Mouse (Mus musculus): ENCODE results near the gene Rasal2.
A peak's percentile ranks its signal among the peaks of the same experiment; 100 is the strongest.

The Rasal2 gene

DNA sequence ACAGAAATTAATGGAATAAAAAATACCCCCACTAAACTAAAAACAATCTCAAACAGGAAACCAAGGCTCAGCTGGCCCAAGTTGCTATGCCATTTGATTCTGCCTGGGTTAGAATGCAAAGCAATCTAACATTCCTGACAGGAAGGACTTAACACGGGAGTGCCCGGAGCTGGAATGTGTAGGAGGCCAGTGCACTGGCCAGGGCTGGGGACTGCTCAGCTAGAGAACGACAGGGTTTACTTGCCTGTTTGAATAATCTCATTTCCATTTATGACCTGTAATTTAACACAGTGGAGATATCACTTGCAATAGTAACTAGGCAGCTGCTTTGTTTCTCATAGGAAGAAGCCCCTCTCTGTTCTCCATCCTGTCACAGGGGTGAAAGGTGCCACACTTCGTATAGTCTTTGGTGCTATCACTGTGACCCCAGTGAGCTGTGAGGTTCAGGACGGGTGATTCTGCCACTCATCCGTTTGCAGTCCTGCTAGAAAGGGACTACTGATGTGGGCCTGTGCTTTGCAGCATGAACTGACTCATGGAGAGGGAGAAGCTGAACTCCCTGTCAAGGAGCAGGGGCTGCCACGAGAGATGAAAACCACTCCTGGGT lies 269.0 kb downstream of the Rasal2 start:
- no peak for DNase-seq (ENCODE audit: low spot score in 2 of 2)

- DNase-seq (ENCODE audit: low spot score in 2 of 2) = no peak
Measured at GRCm38 (mm10) chr1:157141014-157141413, 271.4 kb downstream of the Rasal2 start.

GRCm38 (mm10) chr1:157137854-157138241 lies 274.5 kb downstream of the Rasal2 start:
- DNase-seq (ENCODE audit: low spot score in 2 of 2) = no peak

GRCm38 (mm10) chr1:157137132-157137853 lies 275.1 kb downstream of the Rasal2 start:
- DNase-seq (ENCODE audit: low spot score in 2 of 2) = peak; percentile 57 to 65

DNA sequence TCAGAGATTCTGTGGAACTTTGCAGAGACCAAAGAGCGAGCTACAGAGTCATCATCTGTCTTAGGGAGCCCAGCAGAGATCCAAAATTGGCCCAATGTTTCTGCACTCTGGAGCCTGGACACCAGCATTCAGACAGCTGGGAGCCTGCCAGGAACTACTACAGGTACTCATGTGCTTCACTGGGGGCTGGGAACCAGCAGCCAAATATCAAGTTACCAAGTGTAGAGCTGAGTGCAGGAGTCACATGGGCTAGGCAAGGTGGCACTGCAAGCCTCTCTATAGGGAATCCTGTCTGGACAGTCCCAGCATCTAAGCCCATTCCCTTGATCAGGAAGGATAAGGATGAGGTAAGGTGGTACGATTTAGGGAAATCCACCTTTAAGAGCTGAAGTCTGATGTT lies 284.2 kb downstream of the Rasal2 start:
- DNase-seq (ENCODE audit: low spot score in 2 of 2) = no peak

DNA sequence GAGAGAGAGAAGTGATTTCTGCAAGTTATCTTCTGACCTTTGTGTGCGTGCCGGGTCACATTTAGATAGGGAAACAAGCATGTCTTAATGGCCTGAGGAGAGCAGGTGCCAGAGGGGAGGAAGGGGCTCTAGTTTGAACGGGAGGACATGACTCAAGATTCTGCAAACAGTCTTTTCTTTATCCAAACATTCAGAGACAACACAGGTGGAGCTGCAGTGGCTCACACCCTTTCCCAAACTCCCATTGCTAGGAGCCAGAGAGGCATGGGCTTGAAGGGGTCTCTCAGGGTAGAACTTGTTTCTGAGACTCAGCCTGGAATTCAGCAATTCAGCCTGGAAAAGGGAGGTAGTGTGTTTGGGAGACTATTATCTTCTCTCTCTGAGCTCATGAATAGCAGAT lies 288.6 kb downstream of the Rasal2 start:
- no peak for DNase-seq (ENCODE audit: low spot score in 2 of 2)

DNA sequence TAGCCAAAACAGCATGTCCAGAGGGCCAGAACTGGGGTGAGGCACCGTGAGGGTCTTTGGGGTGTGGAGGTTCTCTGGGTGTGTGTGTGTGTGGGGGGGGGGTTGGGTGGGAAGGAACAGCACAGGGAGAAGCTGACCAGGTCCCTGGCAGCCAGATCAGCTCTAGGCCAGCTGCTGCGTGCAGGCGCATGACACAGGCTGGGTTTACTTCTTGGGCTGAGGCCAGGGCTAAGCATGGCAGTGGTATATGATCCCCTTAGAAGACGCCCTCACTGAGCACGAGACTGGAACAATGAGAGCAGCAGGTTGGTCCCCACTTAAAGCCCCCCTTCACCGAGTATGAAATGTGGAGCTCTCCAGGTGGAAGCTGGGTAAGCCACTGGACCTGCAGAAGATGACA lies 293.2 kb downstream of the Rasal2 start:
- no peak for DNase-seq (ENCODE audit: low spot score in 2 of 2)

- no peak for DNase-seq (ENCODE audit: low spot score in 2 of 2)
Measured at GRCm38 (mm10) chr1:157117440-157117839, 295.0 kb downstream of the Rasal2 start.

DNA sequence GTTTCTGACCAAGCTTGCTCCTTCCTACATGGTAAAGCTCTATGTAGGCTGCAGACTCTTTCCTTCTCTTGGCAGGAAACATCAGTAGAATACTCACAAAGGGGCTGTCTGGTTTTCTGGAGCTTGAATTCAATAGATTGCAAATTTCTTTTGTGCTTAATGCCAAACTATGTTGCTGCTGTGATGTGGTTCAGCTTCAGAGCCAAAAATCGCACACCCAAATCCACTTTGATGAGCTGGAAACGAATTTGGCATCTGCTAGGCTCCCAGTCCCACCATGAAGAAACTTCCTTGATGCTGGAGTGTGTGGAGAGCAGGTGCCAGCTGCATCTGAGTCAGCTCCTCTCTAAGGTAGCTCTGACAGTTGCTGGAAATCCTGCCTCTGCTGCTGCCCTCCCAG lies 297.9 kb downstream of the Rasal2 start:
- DNase-seq (ENCODE audit: low spot score in 2 of 2) = peak; percentile 32 to 54

DNA sequence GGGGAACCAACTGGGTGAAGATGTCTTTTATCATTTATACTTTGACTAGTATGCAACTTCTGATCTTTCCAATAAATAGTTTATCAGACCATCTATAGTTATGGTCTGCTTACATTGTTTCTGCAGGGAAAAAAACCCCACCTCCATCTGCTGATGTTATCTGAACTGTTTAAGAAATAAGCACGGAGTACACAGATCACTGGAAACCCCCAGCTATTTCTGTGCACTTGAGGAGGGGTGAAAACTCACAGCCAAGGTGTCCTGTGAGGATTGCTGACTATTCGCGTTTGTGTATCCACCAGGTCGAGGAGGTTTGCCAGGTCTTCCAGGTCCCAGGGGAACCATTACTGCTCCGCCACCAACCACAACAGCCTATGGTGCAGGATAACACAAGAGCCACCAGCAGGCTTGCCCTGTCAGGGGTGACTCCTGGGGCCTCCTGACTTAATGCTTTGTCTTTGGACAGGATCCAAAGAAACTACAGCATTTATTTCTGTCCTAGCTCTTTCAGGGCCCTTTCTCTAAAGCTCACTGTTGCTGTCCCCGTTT lies 302.0 kb downstream of the Rasal2 start:
- no peak for DNase-seq (ENCODE audit: low spot score in 2 of 2)

GRCm38 (mm10) chr1:157108580-157108979 lies 303.8 kb downstream of the Rasal2 start, which contains the start of gene Tex35:
Gene Tex35, minus strand, starts transcription at chr1:157108680.
- no peak for DNase-seq (ENCODE audit: low spot score in 2 of 2)

- peak; percentile 53 to 55 for DNase-seq (ENCODE audit: low spot score in 2 of 2)
Measured at GRCm38 (mm10) chr1:157101122-157101865, 311.1 kb downstream of the Rasal2 start.

DNA sequence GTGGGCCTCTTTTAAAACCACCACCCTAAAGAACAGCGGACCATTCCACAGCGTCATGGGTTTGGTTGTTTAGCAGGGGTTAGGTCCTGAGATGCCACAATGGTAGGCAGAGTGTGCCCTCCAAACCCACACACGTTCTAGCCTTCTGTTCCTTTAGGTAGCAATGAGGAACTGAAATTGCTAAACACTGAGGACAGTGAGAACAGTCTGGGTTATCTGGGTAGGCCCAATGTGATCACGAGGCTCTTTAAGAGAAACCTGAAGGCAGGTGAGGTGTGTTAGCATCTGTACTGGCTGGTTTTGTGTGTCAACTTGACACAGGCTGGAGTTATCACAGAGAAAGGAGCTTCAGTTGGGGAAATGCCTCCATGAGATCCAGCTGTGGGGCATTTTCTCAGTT lies 316.9 kb downstream of the Rasal2 start:
- DNase-seq (ENCODE audit: low spot score in 2 of 2) = no peak

- DNase-seq (ENCODE audit: low spot score in 2 of 2) = no peak
Measured at GRCm38 (mm10) chr1:157092622-157093021, 319.8 kb downstream of the Rasal2 start.

- DNase-seq (ENCODE audit: low spot score in 2 of 2) = no peak
Measured at GRCm38 (mm10) chr1:157092140-157092539, 320.3 kb downstream of the Rasal2 start.

DNA sequence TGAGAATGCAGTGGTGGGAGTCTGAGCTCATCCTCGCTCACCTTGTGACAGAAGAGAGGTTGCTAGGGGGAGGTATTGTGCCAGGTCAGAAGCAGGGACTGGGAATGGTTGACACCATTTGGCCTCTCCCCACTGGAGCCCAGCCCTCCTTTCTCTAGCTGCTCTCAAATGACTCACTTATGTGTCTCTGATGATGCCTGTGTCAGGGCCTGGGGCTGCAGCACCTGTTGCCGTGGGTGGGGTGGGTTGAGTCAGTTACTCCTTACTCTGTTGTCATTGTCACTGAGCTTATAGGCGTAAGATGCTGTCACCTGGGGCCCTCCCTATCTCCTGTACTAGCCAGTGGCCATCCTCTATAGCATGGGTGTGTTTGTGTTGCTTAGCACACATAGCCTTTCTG lies 321.6 kb downstream of the Rasal2 start:
- DNase-seq (ENCODE audit: low spot score in 2 of 2) = no peak

GRCm38 (mm10) chr1:157086097-157086994 lies 326.0 kb downstream of the Rasal2 start:
- DNase-seq (ENCODE audit: low spot score in 2 of 2) = peak; percentile 66 to 69
